Comparison of ENCODE assay signal across 18 mouse cellular contexts in genomic region chr5:105624257-105624656, GRCm38 (mm10).
DNase-seq lines count a peak whose midpoint lies in the region; ATAC-seq lines count a peak whose summit lies in the region.
"Had no signal": no experiment of that assay in that cellular context is flagged by ENCODE, and none has a peak within 500 bp of the region (broad histone marks: within the 10 kb centered on the region; RNA-seq: fewer than 3 reads in every experiment).

No protein-coding gene starts in this region.

- no peak overlapping the region for H3K9ac ChIP-seq in heart, embryonic 14.5 days (ENCODE audit: low read length)
- no peak overlapping the region for H3K9ac ChIP-seq in heart, embryonic 12.5 days
- H3K9ac ChIP-seq in kidney, embryonic 15.5 days: no peak overlapping the region
- H3K9ac ChIP-seq in lung, embryonic 16.5 days (ENCODE audit: low read length): no peak overlapping the region
- H3K9ac ChIP-seq: limb, embryonic 15.5 days; neural tube, embryonic 15.5 days had no signal

- no peaks in the 10 kb centered on the region for H3K27me3 ChIP-seq in heart, embryonic 14.5 days (ENCODE audit: control insufficient read depth, insufficient read depth, low read length)
- H3K27me3 ChIP-seq in heart, embryonic 12.5 days (replicated peaks): no peaks in the 10 kb centered on the region
- no peaks in the 10 kb centered on the region for H3K27me3 ChIP-seq in kidney, embryonic 15.5 days
- no peaks in the 10 kb centered on the region for H3K27me3 ChIP-seq in lung, embryonic 16.5 days (ENCODE audit: control insufficient read depth, insufficient read depth, low read depth, low read length)
- H3K27me3 ChIP-seq: limb, embryonic 15.5 days; neural tube, embryonic 15.5 days had no signal

- no peaks in the 10 kb centered on the region for H3K36me3 ChIP-seq in heart, embryonic 14.5 days (ENCODE audit: control insufficient read depth, insufficient read depth, low read length)
- H3K36me3 ChIP-seq in heart, embryonic 12.5 days: no peaks in the 10 kb centered on the region
- H3K36me3 ChIP-seq in kidney, embryonic 15.5 days: no peaks in the 10 kb centered on the region
- H3K36me3 ChIP-seq in lung, embryonic 16.5 days (ENCODE audit: control insufficient read depth, insufficient read depth, low read length): no peaks in the 10 kb centered on the region
- H3K36me3 ChIP-seq: hindbrain, embryonic 10.5 days; limb, embryonic 15.5 days; neural tube, embryonic 15.5 days had no signal

- no peak overlapping the region for H3K4me2 ChIP-seq in heart, embryonic 14.5 days (ENCODE audit: low read length)
- H3K4me2 ChIP-seq in heart, embryonic 12.5 days: no peak overlapping the region
- no peak overlapping the region for H3K4me2 ChIP-seq in kidney, embryonic 15.5 days
- H3K4me2 ChIP-seq in lung, embryonic 16.5 days (ENCODE audit: low read depth, low read length): no peak overlapping the region
- H3K4me2 ChIP-seq: limb, embryonic 15.5 days; neural tube, embryonic 15.5 days had no signal

- WGBS in heart, embryonic 14.5 days: 69% methylated on average over 3 of the region's 3 CpGs
- 90% methylated on average over 3 of the region's 3 CpGs for WGBS in heart, embryonic 12.5 days
- 86% methylated on average over 3 of the region's 3 CpGs for WGBS in kidney, embryonic 15.5 days
- 91% methylated on average over 3 of the region's 3 CpGs for WGBS in lung, embryonic 16.5 days

- H3K4me1 ChIP-seq in heart, embryonic 14.5 days (ENCODE audit: control insufficient read depth in 2 of 2, insufficient read depth in 2 of 2, low read length in 2 of 2): peaks cover 4 to 6% of the 10 kb centered on the region in 2 experiments; a peak in 2 of 4 replicates
- peaks cover 28% of the 10 kb centered on the region for H3K4me1 ChIP-seq in heart, embryonic 12.5 days (replicated peaks)
- H3K4me1 ChIP-seq in kidney, embryonic 15.5 days: peaks cover 7% of the 10 kb centered on the region; the same call in 1 of the 2 replicates
- H3K4me1 ChIP-seq in lung, embryonic 16.5 days (replicated peaks; ENCODE audit: control insufficient read depth, insufficient read depth, low read length): peaks cover 4% of the 10 kb centered on the region; the same call in 1 of the 2 replicates

- ATAC-seq in heart, embryonic 14.5 days (ENCODE audit: insufficient number of reproducible peaks, insufficient read depth, low FRiP score, low read depth): no peak
- ATAC-seq in heart, embryonic 12.5 days (ENCODE audit: insufficient number of reproducible peaks, low FRiP score): no peak
- no peak for ATAC-seq in kidney, embryonic 15.5 days (replicated peaks; ENCODE audit: low FRiP score)
- ATAC-seq in lung, embryonic 16.5 days (ENCODE audit: low read depth): no peak
- ATAC-seq: hindbrain, postnatal 0 days; midbrain, embryonic 16.5 days had no signal

- H3K27ac ChIP-seq in heart, embryonic 14.5 days (replicated peaks in 1 of 2; ENCODE audit: control insufficient read depth in 1 of 2, insufficient read depth in 1 of 2, low read depth in 2 of 2, low read length in 2 of 2): peak overlapping the region; percentile 35 to 53; a peak in 2 of 4 replicates
- H3K27ac ChIP-seq in heart, embryonic 12.5 days (ENCODE audit: poor library complexity, severe bottlenecking): no peak overlapping the region
- H3K27ac ChIP-seq in kidney, embryonic 15.5 days: peak overlapping the region; percentile 72
- H3K27ac ChIP-seq in lung, embryonic 16.5 days (ENCODE audit: low read length): peak overlapping the region; percentile 69
- H3K27ac ChIP-seq: hindbrain, embryonic 10.5 days; hindbrain, postnatal 0 days; limb, embryonic 15.5 days; neural tube, embryonic 15.5 days had no signal

- no peaks in the 10 kb centered on the region for H3K9me3 ChIP-seq in heart, embryonic 14.5 days (ENCODE audit: control insufficient read depth, low read length)
- H3K9me3 ChIP-seq in heart, embryonic 12.5 days (replicated peaks): 0 out of 2 replicates have a peak, but pooled peaks cover 2% of the 10 kb centered on the region
- no peaks in the 10 kb centered on the region for H3K9me3 ChIP-seq in kidney, embryonic 15.5 days (replicated peaks)
- no peaks in the 10 kb centered on the region for H3K9me3 ChIP-seq in lung, embryonic 16.5 days (ENCODE audit: control insufficient read depth, low read length)
- H3K9me3 ChIP-seq: hindbrain, embryonic 10.5 days; limb, embryonic 15.5 days; neural tube, embryonic 15.5 days had no signal

- DNase-seq in kidney, adult 8-10 months: no peak
- DNase-seq in lung, postnatal 36 days: no peak
- DNase-seq in adrenal gland, postnatal 25 days: no peak
- DNase-seq: B cell, adult 2 months; cerebellum, adult 8-10 months; gastrocnemius, postnatal 10 days; heart, adult 11 months; lung, postnatal 10 days; thymus, postnatal 36 days had no signal

- H3K4me3 ChIP-seq in heart, embryonic 14.5 days (ENCODE audit: control insufficient read depth in 1 of 2, insufficient read depth in 1 of 2, low read depth in 1 of 2, low read length in 2 of 2): no peak overlapping the region
- no peak overlapping the region for H3K4me3 ChIP-seq in heart, embryonic 12.5 days
- no peak overlapping the region for H3K4me3 ChIP-seq in kidney, embryonic 15.5 days (replicated peaks)
- H3K4me3 ChIP-seq in lung, embryonic 16.5 days (ENCODE audit: low read length): no peak overlapping the region
- H3K4me3 ChIP-seq: hindbrain, embryonic 10.5 days; limb, embryonic 15.5 days; neural tube, embryonic 15.5 days had no signal
